Mouse (Mus musculus) erythroblast, embryonic 14.5 days (primary cell): ENCODE data around the gene Atp5d.

ENCODE experiments used
- GATA1 ChIP-seq: IDR thresholded peaks from 2 replicates; pipeline ENCODE4 v1.6.1; 2012; ENCODE audit warnings: low read length, inconsistent platforms, mixed read lengths
- TAL1 ChIP-seq: IDR thresholded peaks from 3 replicates; pipeline ENCODE4 v1.6.1; 2012; ENCODE audit warnings: low read length, inconsistent platforms, mixed read lengths

- TF ChIP-seq GATA1 (no peak), TAL1 (no peak)
Observed at GRCm38 (mm10) chr10:80194441-80194840, 56.0 kb downstream of the Atp5d start.
